Mouse (Mus musculus): Measurements from ENCODE around the gene Stx8.

DNA sequence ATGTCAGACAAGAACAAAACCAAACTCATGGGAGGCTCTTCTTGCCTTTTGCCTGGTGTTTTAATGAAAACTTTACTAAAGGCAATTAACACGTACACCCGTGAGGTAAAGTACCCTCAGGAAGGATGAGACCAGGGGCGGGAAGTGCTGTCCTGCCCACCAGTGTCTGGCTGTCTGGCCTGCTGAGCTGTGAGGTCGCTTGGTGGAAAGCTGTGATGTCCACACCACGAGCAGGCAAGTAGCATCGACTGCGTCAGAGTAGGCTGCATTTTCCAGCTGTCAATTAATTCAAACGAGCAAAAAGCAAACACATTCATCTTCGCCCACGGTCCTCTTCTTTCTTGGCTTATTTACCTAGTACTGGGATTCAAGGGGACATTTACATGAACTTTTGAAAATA lies 232.7 kb downstream of the Stx8 start:
- TF ChIP-seq CEBPB (IDR thresholded peaks at IDR 0.05; ENCODE audit: low read depth): no peak
- no peak for TF ChIP-seq CTCF (IDR thresholded peaks at IDR 0.05; ENCODE audit: control insufficient read depth, insufficient read depth, insufficient read length)
